Mouse (Mus musculus) liver, postnatal 0 days (tissue): ENCODE data around the gene Brap. TPM values are rescaled to one million over a fixed set of nuclear protein-coding genes. Genes with fewer than 3 reads are reported as not detected.
A peak's percentile ranks its signal among the peaks of the same experiment; 100 is the strongest.
"Not testable (repeated sequence)": the region's sequence is repeated elsewhere in the genome, so short reads cannot be mapped to it uniquely, and the experiment has no call there.

Experiments
- ATAC-seq: fragments of 200-750 bp; cut with Nextera tagmentation; 2 replicates; pipeline ENCODE4 v1.8.0; 2017; ENCODE audit warnings: mild to moderate bottlenecking, moderate library complexity
- DNase-seq: peaks from one replicate; pipeline ENCODE4 v3.0.0-alpha.2; 2016
- H3K27ac ChIP-seq: fragments of 300-500 bp; sonication (generic); 2 replicates; pipeline ENCODE4 v1.5.1; 2014; ENCODE audit warnings: antibody characterized with exemption, moderate library complexity, mild to moderate bottlenecking, low read depth
- H3K27me3 ChIP-seq: fragments of 300-500 bp; sonication (generic); 2 replicates; pipeline ENCODE4 v1.6.1; 2014; ENCODE audit warnings: low read length, control low read depth, mixed read lengths; ENCODE audit not compliant: insufficient read depth
- H3K36me3 ChIP-seq: fragments of 300-500 bp; sonication (generic); replicated peaks from 2 replicates; pipeline ENCODE4 v1.6.1; 2014; ENCODE audit warnings: mild to moderate bottlenecking, control low read depth, low read length, moderate library complexity, mixed read lengths; ENCODE audit not compliant: insufficient read depth
- H3K4me1 ChIP-seq: fragments of 300-500 bp; sonication (generic); 2 replicates; pipeline ENCODE4 v1.6.1; 2014; ENCODE audit warnings: antibody characterized with exemption, mild to moderate bottlenecking, control low read depth; ENCODE audit not compliant: insufficient read depth
- H3K4me2 ChIP-seq: fragments of 300-500 bp; sonication (generic); 2 replicates; pipeline ENCODE4 v1.6.1; 2014; ENCODE audit warnings: low read depth, mild to moderate bottlenecking, low read length, moderate library complexity, mixed read lengths
- H3K4me3 ChIP-seq: fragments of 300-500 bp; sonication (generic); 2 replicates; pipeline ENCODE4 v1.5.1; 2014; ENCODE audit warnings: low read depth, low read length
- H3K9ac ChIP-seq: fragments of 300-500 bp; sonication (generic); replicated peaks from 2 replicates; pipeline ENCODE4 v1.6.1; 2014; ENCODE audit warnings: mild to moderate bottlenecking, moderate library complexity
- H3K9me3 ChIP-seq: fragments of 300-500 bp; sonication (generic); 2 replicates; pipeline ENCODE4 v1.6.1; 2016; ENCODE audit warnings: mild to moderate bottlenecking, control low read depth, low read length, mixed read lengths
- CTCF ChIP-seq: sonication (generic); IDR thresholded peaks from 2 replicates; pipeline ENCODE4 v1.5.1; 2016; ENCODE audit warnings: antibody characterized with exemption, low read depth
- EP300 ChIP-seq: IDR thresholded peaks from 2 replicates; pipeline ENCODE4 v1.6.1; 2016; ENCODE audit warnings: antibody characterized with exemption, low read depth, mild to moderate bottlenecking
- WGBS: fragments of 180-500 bp; shearing (Covaris S2); extraction: QIAGEN DNeasy Blood & Tissue Kit; methylation state at CpG from one replicate; pipeline ENCODE4 v1.1.7; 2014; ENCODE audit not compliant: insufficient replicate concordance; 5-methylcytosine and 5-hydroxymethylcytosine counted together
- polyA plus RNA-seq: library from polyadenylated mRNA; unstranded; fragments of >200 nt; fragmentation: Nextera tagmentation; extraction: Ambion mirVana; gene quantifications from 2 replicates; pipeline ENCODE4 v1.2.1, GENCODE M21; 2015

Brap gene
- polyA plus RNA-seq, 1 experiment from 2014 or later = 37.9 TPM

DNA sequence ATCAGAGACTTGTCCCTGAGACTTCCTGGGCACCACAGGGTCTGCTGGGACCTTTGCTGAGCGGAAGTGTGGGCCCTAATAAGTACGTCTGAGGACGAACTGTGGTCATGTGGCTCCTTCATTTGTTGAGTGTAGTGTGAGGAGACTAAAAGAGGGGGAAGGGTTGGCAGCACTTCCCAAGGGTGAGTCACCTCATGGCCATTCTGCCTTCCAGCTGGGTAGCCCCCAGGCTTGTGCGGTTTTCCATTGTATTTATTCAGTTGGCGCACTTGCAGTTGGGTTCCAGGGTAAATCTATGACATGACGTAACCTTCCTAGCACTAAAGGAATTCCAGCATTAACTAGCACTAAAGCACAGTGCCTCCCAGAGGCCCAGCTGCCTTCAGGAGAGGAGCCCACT, 25.1 kb downstream of the Brap start:
- Histone ChIP-seq H3K27ac (peak overlapping the region; percentile 84), H3K4me1 (peaks cover 13% of the 10 kb centered on the region), H3K27me3 (no peaks in the 10 kb centered on the region), H3K9ac (no peak overlapping the region), H3K9me3 (no peaks in the 10 kb centered on the region), H3K36me3 (peaks cover 53% of the 10 kb centered on the region), H3K4me3 (no peak overlapping the region), H3K4me2 (no peak overlapping the region)
- DNase-seq (no peak), ATAC-seq (peak; percentile 32; the same call in 1 of the 2 replicates)
- no peak for TF ChIP-seq EP300
- no peak for TF ChIP-seq CTCF
- WGBS = 87% methylated on average over 6 of the region's 6 CpGs

DNA sequence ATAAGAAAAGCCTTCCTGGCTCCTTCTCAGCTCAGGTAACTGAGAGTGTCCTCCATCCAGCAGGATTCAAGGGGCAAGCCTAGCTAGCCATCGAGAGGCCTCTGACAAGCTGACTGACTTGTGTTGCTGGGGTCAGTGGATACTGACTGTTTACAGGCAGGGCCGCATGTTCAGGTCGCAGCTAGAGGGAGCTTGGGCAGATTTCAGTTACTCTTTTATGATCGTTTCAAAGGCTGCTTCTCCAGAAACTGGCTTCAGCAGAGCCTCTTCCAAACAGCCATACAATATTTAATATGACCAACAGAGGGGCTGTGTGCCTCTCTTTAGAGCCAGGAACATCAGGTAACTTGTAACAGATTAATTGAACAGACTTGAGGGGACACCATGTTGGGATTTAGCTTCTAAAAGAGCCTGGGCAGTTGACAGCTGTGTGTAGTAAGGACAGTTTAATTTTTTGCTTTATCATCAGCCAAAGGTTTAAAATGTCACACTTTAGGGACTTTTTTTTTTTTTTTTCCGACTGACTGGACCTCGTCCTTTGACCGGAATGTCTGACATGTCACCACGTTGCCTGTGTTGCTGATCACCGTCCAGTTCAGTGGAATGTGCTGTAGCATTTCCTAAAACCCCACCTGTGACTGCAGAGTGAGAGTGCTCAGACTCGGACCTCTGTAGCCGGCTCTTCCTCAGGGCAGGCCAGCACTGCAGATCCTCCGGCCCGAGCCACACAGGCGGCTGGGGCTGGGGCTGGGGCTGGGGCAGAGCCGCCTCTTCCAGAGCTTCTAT, 25.9 kb downstream of the Brap start:
- H3K4me2 ChIP-seq = no peak overlapping the region
- 65% methylated on average over 15 of the region's 15 CpGs for WGBS
- H3K9ac ChIP-seq = no peak overlapping the region
- no peak overlapping the region for H3K4me3 ChIP-seq
- peak overlapping the region; percentile 84 for H3K27ac ChIP-seq
- no peaks in the 10 kb centered on the region for H3K27me3 ChIP-seq
- H3K36me3 ChIP-seq = peaks cover 45% of the 10 kb centered on the region
- peaks cover 15% of the 10 kb centered on the region for H3K4me1 ChIP-seq
- no peaks in the 10 kb centered on the region for H3K9me3 ChIP-seq
- DNase-seq = no peak
- peak; percentile 67; the same call in 1 of the 2 replicates for TF ChIP-seq EP300
- peak; percentile 37 for TF ChIP-seq CTCF
- peak; percentile 40 for ATAC-seq

DNA sequence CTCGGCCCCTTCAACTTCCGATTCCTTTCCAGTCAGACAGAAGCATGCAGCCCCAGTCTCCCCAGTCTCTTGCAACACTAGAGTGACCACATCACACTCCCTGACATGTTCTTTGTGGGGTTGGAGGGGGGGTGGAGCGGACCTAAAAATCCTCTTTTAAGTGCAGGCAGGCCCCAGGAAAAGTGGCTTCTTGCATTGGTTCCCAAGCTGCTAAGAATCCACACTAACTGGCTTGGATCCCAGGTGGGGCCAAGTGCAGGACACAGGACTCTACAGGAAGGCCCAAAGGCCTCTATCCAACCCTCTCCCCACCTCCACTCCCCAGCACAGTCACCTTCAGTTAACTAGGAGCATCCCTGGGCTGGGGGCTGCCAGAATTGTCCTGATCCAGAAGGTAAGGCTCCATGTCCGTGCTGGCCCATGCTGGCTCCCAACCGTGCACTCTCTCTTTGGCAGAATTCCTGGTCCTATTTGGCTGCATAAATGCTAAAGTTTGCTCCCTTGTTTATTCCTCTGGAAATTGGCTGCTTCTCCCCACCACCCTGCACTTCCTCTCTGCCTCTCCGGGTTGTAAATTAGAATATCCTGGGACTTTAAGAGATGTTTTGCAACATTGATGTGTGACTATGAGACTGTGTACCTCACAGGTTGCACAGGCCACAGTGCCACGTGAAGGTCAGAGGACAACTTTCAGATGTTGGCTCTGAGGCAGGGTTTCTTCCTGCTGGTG, 30.3 kb downstream of the Brap start:
- peak; percentile 85 for ATAC-seq
- Histone ChIP-seq H3K4me1 (peaks cover 15% of the 10 kb centered on the region), H3K9ac (peak overlapping the region; percentile 57), H3K27me3 (no peaks in the 10 kb centered on the region), H3K27ac (peak overlapping the region; percentile 96), H3K36me3 (peaks cover 10% of the 10 kb centered on the region; the same call in 1 of the 2 replicates), H3K9me3 (no peaks in the 10 kb centered on the region), H3K4me2 (peak overlapping the region; percentile 50), H3K4me3 (no peak overlapping the region)
- 51% methylated on average over 7 of the region's 7 CpGs for WGBS
- TF ChIP-seq EP300 (peak; percentile 84), CTCF (no peak)
- peak; percentile 64 for DNase-seq

DNA sequence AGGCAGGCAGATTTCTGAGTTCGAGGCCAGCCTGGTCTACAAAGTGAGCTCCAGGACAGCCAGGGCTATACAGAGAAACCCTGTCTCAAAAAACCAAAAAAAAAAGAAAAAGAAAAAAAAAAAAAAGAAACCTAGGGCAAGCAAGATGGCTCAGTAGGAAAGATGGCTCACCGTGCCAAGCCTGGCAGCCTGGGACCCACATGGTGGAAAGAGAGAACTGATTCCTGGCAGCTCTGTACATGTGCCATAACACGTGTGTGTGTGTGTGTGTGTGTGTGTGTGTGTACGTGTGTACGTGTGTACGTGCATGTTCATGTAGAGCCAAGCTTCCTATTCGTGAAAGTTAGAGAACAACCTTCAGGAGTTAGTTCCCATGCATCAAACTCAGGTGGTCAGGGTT, 31.1 kb downstream of the Brap start:
- peak overlapping the region; percentile 96 for H3K27ac ChIP-seq
- DNase-seq, H3K9me3 ChIP-seq, H3K4me3 ChIP-seq, ATAC-seq, H3K4me2 ChIP-seq, H3K36me3 ChIP-seq, H3K9ac ChIP-seq, H3K27me3 ChIP-seq: not testable (repeated sequence)
- peaks cover 11% of the 10 kb centered on the region for H3K4me1 ChIP-seq
- WGBS = 80% methylated on average over 7 of the region's 7 CpGs

DNA sequence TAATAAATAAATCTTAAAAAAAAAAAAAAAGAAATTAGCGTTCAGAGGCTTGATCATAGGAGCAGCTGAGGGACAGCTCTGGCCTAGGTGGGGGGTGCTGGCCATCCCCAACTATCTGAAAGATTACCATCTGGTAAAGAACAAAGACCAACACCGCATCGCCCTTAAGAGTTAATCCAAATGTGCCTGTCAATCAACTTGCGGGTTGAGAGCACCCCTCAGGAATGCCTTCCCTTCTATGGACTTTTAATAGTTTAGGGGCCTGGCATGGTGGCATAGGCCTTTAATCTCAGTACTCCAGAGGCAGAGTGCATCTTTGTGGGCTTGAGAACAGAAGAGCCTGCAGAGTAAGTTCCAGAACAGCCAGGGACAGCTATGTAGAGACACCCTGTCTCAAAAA, 32.5 kb downstream of the Brap start:
- H3K9ac ChIP-seq = no peak overlapping the region
- WGBS = 79% methylated on average over 4 of the region's 4 CpGs

DNA sequence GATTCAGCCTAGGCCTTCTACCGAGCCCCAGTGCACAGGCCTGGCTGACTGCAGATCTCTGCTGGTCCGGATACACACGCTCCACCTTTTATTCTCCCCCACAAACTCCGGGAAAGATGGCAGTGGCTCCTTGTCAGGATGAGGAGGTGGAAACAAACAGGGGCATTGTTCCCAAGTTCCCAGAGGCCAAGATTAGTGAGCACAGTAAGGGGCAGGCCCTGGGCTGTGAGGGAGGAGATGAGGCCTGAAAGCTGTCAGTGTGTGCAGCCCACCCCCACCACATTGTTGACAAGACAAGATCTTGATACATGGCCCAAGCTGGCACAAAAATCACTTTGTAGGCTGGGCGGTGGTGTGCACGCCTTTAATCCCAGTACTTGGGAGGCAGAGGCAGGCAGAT, 36.4 kb downstream of the Brap start:
- no peaks in the 10 kb centered on the region for H3K9me3 ChIP-seq
- no peak overlapping the region for H3K9ac ChIP-seq
- TF ChIP-seq EP300 (no peak), CTCF (no peak)
- H3K36me3 ChIP-seq = no peaks in the 10 kb centered on the region
- DNase-seq (no peak), ATAC-seq (no peak)
- peaks cover 12% of the 10 kb centered on the region for H3K4me1 ChIP-seq
- H3K27me3 ChIP-seq = no peaks in the 10 kb centered on the region
- H3K27ac ChIP-seq = no peak overlapping the region
- H3K4me3 ChIP-seq = no peak overlapping the region
- 76% methylated on average over 6 of the region's 6 CpGs for WGBS
- H3K4me2 ChIP-seq = no peak overlapping the region

More for the DNA sequence above, 32.5 kb downstream of the Brap start:
- ATAC-seq (no peak), DNase-seq (no peak)
- Histone ChIP-seq H3K4me3 (no peak overlapping the region), H3K4me1 (peaks cover 7% of the 10 kb centered on the region), H3K27ac (no peak overlapping the region), H3K4me2 (no peak overlapping the region), H3K36me3 (no peaks in the 10 kb centered on the region), H3K9me3 (no peaks in the 10 kb centered on the region), H3K27me3 (no peaks in the 10 kb centered on the region)
- no peak for TF ChIP-seq CTCF
- TF ChIP-seq EP300 = no peak
